Mouse (Mus musculus): ENCODE results near the gene Myef2.

GRCm38 (mm10) chr2:125123477-125123852 is at the start of gene Myef2:
- no peak for TF ChIP-seq CTCF (IDR thresholded peaks at IDR 0.05; ENCODE audit: insufficient read depth, low read depth, low read length)
- TF ChIP-seq POLR2A (IDR thresholded peaks at IDR 0.05; ENCODE audit: insufficient read depth, low read depth, low read length): no peak
